Mouse (Mus musculus): Measurements from ENCODE around the gene Mylk. TPM values are rescaled to one million over a fixed set of nuclear protein-coding genes. Genes with fewer than 3 reads are reported as not detected.

Mylk gene
- polyA plus RNA-seq, 1 experiment from 2014 or later, result 4.1 TPM

GRCm38 (mm10) chr16:34991365-34991764, 246.4 kb downstream of the Mylk start:
- Histone ChIP-seq H3K4me1 (no peaks in the 10 kb centered on the region), H3K27me3 (replicated peaks) (no peaks in the 10 kb centered on the region), H3K36me3 (replicated peaks) (no peaks in the 10 kb centered on the region), H3K4me2 (no peak overlapping the region), H3K9ac (no peak overlapping the region), H3K9me3 (no peaks in the 10 kb centered on the region), H3K27ac (no peak overlapping the region), H3K4me3 (no peak overlapping the region)
- no peak for ATAC-seq (replicated peaks)
- WGBS, result 89% methylated on average over 3 of the region's 3 CpGs

- Histone ChIP-seq H3K4me2 (no peak overlapping the region), H3K36me3 (replicated peaks) (no peaks in the 10 kb centered on the region), H3K27me3 (replicated peaks) (no peaks in the 10 kb centered on the region), H3K9me3 (no peaks in the 10 kb centered on the region), H3K9ac (no peak overlapping the region), H3K4me3 (no peak overlapping the region), H3K4me1 (no peaks in the 10 kb centered on the region), H3K27ac (no peak overlapping the region)
- ATAC-seq (replicated peaks), result no peak
- 85% methylated on average over 5 of the region's 5 CpGs for WGBS
These were observed 247.8 kb downstream of the Mylk start for GRCm38 (mm10) chr16:34992854-34993253.

GRCm38 (mm10) chr16:34993694-34994330, 248.8 kb downstream of the Mylk start:
- Histone ChIP-seq H3K4me1 (no peaks in the 10 kb centered on the region), H3K9me3 (no peaks in the 10 kb centered on the region), H3K4me3 (no peak overlapping the region), H3K27me3 (replicated peaks) (no peaks in the 10 kb centered on the region), H3K36me3 (replicated peaks) (no peaks in the 10 kb centered on the region), H3K27ac (no peak overlapping the region), H3K9ac (no peak overlapping the region), H3K4me2 (no peak overlapping the region)
- ATAC-seq (replicated peaks), result no peak
- 90% methylated on average over 10 of the region's 10 CpGs for WGBS

GRCm38 (mm10) chr16:34994641-34995141, 249.7 kb downstream of the Mylk start:
- Histone ChIP-seq H3K9me3 (no peaks in the 10 kb centered on the region), H3K9ac (no peak overlapping the region), H3K4me1 (no peaks in the 10 kb centered on the region), H3K27ac (no peak overlapping the region), H3K27me3 (replicated peaks) (no peaks in the 10 kb centered on the region), H3K4me3 (no peak overlapping the region), H3K4me2 (no peak overlapping the region), H3K36me3 (replicated peaks) (no peaks in the 10 kb centered on the region)
- WGBS, result 70% methylated on average over 9 of the region's 9 CpGs
- no peak for ATAC-seq (replicated peaks)

- H3K27ac ChIP-seq, result no peak overlapping the region
- WGBS, result 64% methylated on average over 5 of the region's 5 CpGs
These were observed 251.1 kb downstream of the Mylk start for GRCm38 (mm10) chr16:34996133-34996532.

GRCm38 (mm10) chr16:34997052-34997451, 252.0 kb downstream of the Mylk start:
- Histone ChIP-seq H3K27ac (no peak overlapping the region), H3K36me3 (replicated peaks) (no peaks in the 10 kb centered on the region), H3K9ac (no peak overlapping the region), H3K4me2 (no peak overlapping the region), H3K4me3 (no peak overlapping the region), H3K4me1 (peaks cover 16% of the 10 kb centered on the region), H3K9me3 (no peaks in the 10 kb centered on the region), H3K27me3 (replicated peaks) (no peaks in the 10 kb centered on the region)
- WGBS, result 77% methylated on average over 4 of the region's 4 CpGs
- ATAC-seq (replicated peaks), result no peak

More at GRCm38 (mm10) chr16:34996133-34996532, 251.1 kb downstream of the Mylk start:
- H3K4me2 ChIP-seq, result no peak overlapping the region
- no peaks in the 10 kb centered on the region for H3K36me3 ChIP-seq (replicated peaks)
- H3K4me1 ChIP-seq, result peaks cover 12% of the 10 kb centered on the region
- H3K4me3 ChIP-seq, result no peak overlapping the region
- H3K9ac ChIP-seq, result no peak overlapping the region
- ATAC-seq (replicated peaks), result no peak
- no peaks in the 10 kb centered on the region for H3K9me3 ChIP-seq
- H3K27me3 ChIP-seq (replicated peaks), result no peaks in the 10 kb centered on the region

GRCm38 (mm10) chr16:34997576-34997975, 252.6 kb downstream of the Mylk start:
- 72% methylated on average over 10 of the region's 10 CpGs for WGBS

GRCm38 (mm10) chr16:34999016-34999415, 254.0 kb downstream of the Mylk start:
- no peak for ATAC-seq (replicated peaks)
- 68% methylated on average over 3 of the region's 3 CpGs for WGBS
- no peaks in the 10 kb centered on the region for H3K27me3 ChIP-seq (replicated peaks)
- no peak overlapping the region for H3K27ac ChIP-seq
- H3K9me3 ChIP-seq, result no peaks in the 10 kb centered on the region
- H3K36me3 ChIP-seq (replicated peaks), result no peaks in the 10 kb centered on the region
- no peak overlapping the region for H3K4me2 ChIP-seq
- peaks cover 16% of the 10 kb centered on the region for H3K4me1 ChIP-seq
- no peak overlapping the region for H3K9ac ChIP-seq
- H3K4me3 ChIP-seq, result no peak overlapping the region

More at GRCm38 (mm10) chr16:34997576-34997975, 252.6 kb downstream of the Mylk start:
- Histone ChIP-seq H3K27ac (no peak overlapping the region), H3K4me1 (peaks cover 16% of the 10 kb centered on the region), H3K36me3 (replicated peaks) (no peaks in the 10 kb centered on the region), H3K9ac (no peak overlapping the region), H3K4me3 (no peak overlapping the region), H3K27me3 (replicated peaks) (no peaks in the 10 kb centered on the region), H3K4me2 (no peak overlapping the region), H3K9me3 (no peaks in the 10 kb centered on the region)
- no peak for ATAC-seq (replicated peaks)

GRCm38 (mm10) chr16:34999986-35000385, 255.0 kb downstream of the Mylk start:
- Histone ChIP-seq H3K4me3 (no peak overlapping the region), H3K36me3 (replicated peaks) (no peaks in the 10 kb centered on the region), H3K9ac (no peak overlapping the region), H3K27me3 (replicated peaks) (no peaks in the 10 kb centered on the region), H3K9me3 (no peaks in the 10 kb centered on the region), H3K4me1 (peaks cover 16% of the 10 kb centered on the region), H3K4me2 (peak overlapping the region; percentile 30; the same call in 1 of the 2 replicates), H3K27ac (no peak overlapping the region)
- no peak for ATAC-seq (replicated peaks)
- 50% methylated on average over 11 of the region's 11 CpGs for WGBS

- peaks cover 16% of the 10 kb centered on the region for H3K4me1 ChIP-seq
- WGBS, result 11% methylated on average over 10 of the region's 10 CpGs
- no peak overlapping the region for H3K9ac ChIP-seq
- 0 out of 2 replicates have a peak, but pooled peaks have one; percentile 39 for ATAC-seq (replicated peaks)
- H3K27me3 ChIP-seq (replicated peaks), result no peaks in the 10 kb centered on the region
- H3K4me2 ChIP-seq, result peak overlapping the region; percentile 30
- H3K4me3 ChIP-seq, result no peak overlapping the region
- no peaks in the 10 kb centered on the region for H3K9me3 ChIP-seq
- no peak overlapping the region for H3K27ac ChIP-seq
- no peaks in the 10 kb centered on the region for H3K36me3 ChIP-seq (replicated peaks)
These were observed 256.0 kb downstream of the Mylk start for GRCm38 (mm10) chr16:35000923-35001560.

- Histone ChIP-seq H3K4me2 (no peak overlapping the region), H3K27ac (no peak overlapping the region), H3K4me3 (no peak overlapping the region), H3K9me3 (no peaks in the 10 kb centered on the region), H3K27me3 (replicated peaks) (no peaks in the 10 kb centered on the region), H3K36me3 (replicated peaks) (no peaks in the 10 kb centered on the region), H3K9ac (no peak overlapping the region), H3K4me1 (peaks cover 16% of the 10 kb centered on the region)
- ATAC-seq (replicated peaks), result no peak
- WGBS, result 72% methylated on average over 5 of the region's 5 CpGs
These were observed 259.3 kb downstream of the Mylk start for GRCm38 (mm10) chr16:35004356-35004755.

- 88% methylated on average over 2 of the region's 2 CpGs for WGBS
- ATAC-seq (replicated peaks), result no peak
- Histone ChIP-seq H3K4me3 (no peak overlapping the region), H3K9me3 (no peaks in the 10 kb centered on the region), H3K4me2 (no peak overlapping the region), H3K27ac (no peak overlapping the region), H3K27me3 (replicated peaks) (no peaks in the 10 kb centered on the region), H3K36me3 (replicated peaks) (no peaks in the 10 kb centered on the region), H3K9ac (no peak overlapping the region), H3K4me1 (peaks cover 16% of the 10 kb centered on the region)
These were observed 259.7 kb downstream of the Mylk start for GRCm38 (mm10) chr16:35004756-35005155.

- no peaks in the 10 kb centered on the region for H3K27me3 ChIP-seq (replicated peaks)
- H3K4me2 ChIP-seq, result no peak overlapping the region
- no peak overlapping the region for H3K9ac ChIP-seq
- H3K9me3 ChIP-seq, result no peaks in the 10 kb centered on the region
- H3K27ac ChIP-seq, result no peak overlapping the region
- peaks cover 3% of the 10 kb centered on the region for H3K4me1 ChIP-seq
- 87% methylated on average over 5 of the region's 5 CpGs for WGBS
- no peaks in the 10 kb centered on the region for H3K36me3 ChIP-seq (replicated peaks)
- no peak overlapping the region for H3K4me3 ChIP-seq
- no peak for ATAC-seq (replicated peaks)
These were observed 261.2 kb downstream of the Mylk start for GRCm38 (mm10) chr16:35006251-35006650.

Measured in midbrain, embryonic 15.5 days (tissue).